Mouse (Mus musculus): ENCODE data around the gene Tmem168. TPM values are rescaled to one million over a fixed set of nuclear protein-coding genes. Genes with fewer than 3 reads are reported as not detected.

Tmem168 gene
- 12.8 and 13.4 TPM in 2 replicates for polyA plus RNA-seq (2012)

DNA sequence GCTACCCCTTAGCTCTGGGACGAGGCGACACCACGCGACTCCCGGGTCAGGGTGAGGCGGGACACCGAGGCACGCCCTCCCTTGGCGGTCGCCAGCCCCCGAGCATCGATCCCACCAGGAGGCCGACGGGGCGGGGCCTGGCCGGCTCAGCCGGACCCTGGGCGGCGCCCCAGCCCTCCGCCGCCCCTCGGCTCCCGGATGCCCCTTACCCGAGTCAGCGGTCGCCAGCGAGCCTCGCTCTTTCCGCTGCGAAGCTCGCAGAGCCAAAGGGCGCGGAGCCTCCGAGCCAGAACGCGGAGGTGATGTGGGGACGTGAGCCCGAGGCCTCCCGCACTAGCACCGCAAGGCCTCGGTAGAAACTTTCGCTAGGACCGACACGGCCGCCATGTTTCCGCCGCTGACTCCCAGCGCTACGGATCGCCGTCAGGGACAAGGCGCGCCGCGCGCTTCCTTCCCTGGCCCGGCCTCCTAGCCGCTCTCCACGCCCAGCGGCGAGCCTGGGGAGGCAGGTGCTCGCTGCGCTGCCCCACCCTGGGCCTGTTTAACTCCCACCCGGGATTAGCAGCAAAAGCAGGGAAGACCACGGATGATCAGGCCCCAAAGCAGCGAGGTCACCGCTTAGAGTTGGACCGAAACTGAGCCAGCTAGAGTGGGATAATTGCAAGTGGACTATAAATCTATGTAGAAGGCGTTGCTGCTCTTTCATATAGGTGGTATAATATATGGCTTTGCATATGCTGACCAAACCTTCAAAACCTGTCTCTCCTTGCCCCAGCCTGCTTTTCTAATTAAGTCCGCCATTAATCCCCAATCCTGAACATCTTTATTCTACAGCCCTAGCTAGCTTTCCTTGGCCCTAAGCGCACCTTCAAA lies at the start of gene Tmem168:
TSS of gene Tmem168 (minus strand) at position 480 of the 873 bp plus-strand sequence.
- TF ChIP-seq GATA1 (IDR thresholded peaks at IDR 0.05; ENCODE audit: low read length), result no peak

DNA sequence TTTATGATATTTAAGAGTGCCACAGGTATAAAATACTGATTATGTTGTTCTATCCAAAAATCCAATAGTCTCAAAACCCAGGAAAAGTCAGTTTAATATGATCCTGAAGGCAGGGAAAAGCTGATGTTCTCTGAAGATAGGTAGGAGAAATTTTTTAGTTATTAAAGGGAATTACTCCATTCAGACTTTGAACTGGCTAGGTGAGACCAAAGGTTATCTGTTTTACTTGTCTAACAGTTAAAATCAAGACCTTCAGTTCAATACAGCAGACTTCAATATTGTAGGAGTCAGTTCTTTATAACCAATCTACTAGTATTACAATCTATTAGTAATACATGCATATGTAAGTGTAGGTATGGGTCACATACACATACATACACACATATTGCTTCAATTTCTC lies 46.2 kb upstream of the Tmem168 start:
- TF ChIP-seq GATA1 (IDR thresholded peaks at IDR 0.05; ENCODE audit: low read length), result no peak

DNA sequence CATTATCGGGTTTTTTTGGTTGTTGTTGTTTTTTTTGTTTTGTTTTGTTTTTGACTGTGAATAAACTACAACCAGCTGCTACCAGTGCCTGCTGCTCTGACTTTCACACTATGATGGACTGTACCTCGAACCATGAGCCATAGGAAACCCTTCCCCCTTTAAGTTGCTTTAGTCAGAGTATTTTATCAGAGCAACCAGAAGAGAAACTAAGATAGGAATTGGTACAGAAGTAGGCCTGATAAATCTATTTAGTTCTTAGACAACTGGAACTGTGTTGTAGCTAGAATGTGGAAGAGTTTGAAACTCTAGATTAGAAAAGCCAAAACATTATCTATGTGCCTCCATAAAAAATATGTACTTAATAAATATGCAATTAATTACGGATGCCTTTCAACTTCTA lies 44.4 kb upstream of the Tmem168 start:
- TF ChIP-seq GATA1 (IDR thresholded peaks at IDR 0.05; ENCODE audit: low read length), result no peak

DNA sequence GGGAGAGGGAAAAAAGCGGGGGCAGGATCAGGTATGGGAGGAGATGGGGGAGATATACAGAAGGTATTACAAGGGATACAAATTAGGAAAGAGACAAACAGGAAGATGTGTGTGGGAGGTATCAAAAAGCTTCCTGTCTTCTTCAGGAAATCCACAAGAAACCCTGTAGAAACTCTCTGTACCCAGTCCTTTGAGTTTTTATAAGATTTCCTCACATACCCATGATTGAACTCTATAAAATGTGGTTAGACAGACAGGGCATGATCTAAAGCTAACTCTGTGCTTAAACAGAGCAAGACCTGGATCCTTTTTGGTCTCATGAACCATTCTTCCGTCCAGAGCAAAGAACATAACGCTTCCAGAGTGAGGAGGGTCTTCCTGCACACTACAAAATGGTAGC lies 43.0 kb upstream of the Tmem168 start:
- no peak for TF ChIP-seq GATA1 (IDR thresholded peaks at IDR 0.05; ENCODE audit: low read length)

DNA sequence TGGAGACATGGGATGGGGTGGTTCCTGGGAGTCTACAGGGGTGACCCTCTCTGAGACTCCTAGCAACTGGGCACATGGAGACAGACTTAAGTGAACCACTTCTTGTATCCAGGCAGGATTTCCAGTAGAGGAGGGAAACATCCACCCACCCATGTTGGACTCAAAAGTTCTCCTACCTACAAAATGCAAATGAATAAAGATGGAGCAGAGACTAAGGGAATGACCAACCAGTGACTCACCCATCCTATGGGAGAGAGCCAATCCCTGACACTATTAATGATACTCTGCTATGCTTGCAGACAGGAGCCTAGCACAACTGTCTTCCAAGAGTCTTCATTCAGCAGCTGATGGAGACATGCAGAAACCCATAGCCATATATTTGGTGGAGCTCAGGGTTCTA lies 40.4 kb upstream of the Tmem168 start:
- TF ChIP-seq GATA1 (IDR thresholded peaks at IDR 0.05; ENCODE audit: low read length), result no peak

DNA sequence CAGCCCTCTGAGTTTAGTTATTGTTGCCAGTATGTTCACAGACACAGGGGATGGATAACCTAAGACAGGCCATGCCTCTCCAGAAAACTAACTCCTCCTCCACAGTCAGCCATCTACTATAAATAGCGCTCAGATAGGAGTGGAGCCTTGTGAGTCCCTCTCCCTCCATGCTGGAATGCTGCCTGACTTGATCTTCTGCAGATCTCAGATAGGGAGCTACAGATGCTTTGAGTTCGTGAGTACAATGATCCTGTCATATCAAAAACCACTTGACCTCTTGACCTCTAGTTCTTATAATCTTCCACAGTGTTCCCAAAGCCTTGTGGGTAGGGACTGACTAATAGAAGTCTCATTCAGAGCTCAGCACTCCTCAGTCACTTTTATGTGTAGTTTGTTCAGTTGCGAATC lies 28.7 kb upstream of the Tmem168 start:
- no peak for TF ChIP-seq GATA1 (IDR thresholded peaks at IDR 0.05; ENCODE audit: low read length)

DNA sequence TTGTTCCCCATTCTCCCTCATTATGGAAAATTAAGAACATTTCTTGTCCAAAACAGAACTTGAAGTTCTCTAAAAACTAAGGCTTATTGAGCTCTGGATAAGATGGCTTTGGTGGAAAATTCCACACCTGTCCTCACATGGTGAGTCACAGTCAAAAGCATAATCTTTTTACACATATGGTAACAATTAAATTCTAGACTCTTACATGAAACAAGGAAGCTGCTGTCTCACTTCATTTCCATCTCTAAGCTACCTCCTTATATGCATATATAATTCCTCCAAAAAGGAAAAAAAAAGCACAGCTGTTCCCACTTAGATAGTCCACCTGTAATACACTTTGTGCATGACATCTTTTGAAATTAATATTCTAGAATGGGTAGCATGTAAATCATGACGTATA lies 24.7 kb upstream of the Tmem168 start:
- TF ChIP-seq GATA1 (IDR thresholded peaks at IDR 0.05; ENCODE audit: low read length), result no peak

DNA sequence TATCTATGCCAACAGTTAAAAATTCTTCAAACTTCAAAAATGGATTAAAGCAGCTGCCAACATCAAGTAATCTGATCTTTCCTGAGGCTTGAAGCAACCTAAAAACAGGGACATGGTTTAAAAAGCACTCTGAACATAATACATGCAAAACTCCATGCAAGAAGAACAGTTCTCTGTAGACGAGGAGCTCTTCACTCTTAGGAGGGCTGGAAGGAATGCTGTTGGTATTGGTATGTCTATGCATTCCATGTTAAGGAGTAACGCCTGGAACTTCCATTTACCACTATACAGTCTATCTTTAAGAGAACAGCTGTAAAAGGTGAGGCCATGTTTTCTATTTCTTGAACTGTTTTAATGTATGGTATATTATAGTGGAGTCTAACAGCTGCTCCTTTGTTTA lies 22.7 kb upstream of the Tmem168 start:
- no peak for TF ChIP-seq GATA1 (IDR thresholded peaks at IDR 0.05; ENCODE audit: low read length)

DNA sequence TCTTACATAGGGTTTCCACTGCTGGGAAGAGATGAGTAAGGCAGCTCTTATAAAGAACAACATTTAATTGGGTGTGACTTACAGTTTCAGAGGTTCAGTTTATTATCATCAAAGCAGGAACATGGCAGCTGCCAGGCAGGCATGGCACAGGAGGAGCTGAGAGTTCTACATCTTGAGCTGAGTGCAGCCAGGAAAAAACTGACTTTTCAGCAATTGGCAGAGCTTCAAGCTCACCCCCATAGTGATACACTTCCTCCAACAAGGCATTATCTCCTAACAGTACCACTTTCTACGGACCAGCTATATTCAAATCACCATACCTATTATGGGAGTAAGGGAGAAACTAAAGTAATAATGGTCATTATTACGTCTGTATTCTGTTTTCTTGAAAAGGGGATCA lies 11.7 kb upstream of the Tmem168 start:
- TF ChIP-seq GATA1 (IDR thresholded peaks at IDR 0.05; ENCODE audit: low read length), result no peak

DNA sequence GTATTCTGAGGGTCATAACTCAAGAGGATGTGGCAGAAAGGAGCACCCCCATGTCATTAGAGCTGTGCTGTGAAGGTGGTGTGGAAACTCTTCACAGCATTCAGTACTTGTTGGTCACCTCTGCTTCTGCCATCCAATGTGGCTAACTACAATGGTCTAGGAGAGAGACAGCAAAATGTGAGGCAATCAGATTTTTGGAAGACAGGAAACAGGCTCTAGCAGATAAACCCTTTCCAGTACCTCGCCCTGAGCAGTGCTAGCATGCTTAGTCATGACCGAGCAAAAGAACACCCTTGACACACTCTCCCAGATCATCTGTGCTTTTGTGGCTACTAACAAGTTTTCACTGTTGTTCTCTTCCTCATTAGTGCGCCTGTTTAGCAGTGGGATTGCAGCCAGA lies 9.2 kb upstream of the Tmem168 start:
- TF ChIP-seq GATA1 (IDR thresholded peaks at IDR 0.05; ENCODE audit: low read length), result peak; percentile 54

DNA sequence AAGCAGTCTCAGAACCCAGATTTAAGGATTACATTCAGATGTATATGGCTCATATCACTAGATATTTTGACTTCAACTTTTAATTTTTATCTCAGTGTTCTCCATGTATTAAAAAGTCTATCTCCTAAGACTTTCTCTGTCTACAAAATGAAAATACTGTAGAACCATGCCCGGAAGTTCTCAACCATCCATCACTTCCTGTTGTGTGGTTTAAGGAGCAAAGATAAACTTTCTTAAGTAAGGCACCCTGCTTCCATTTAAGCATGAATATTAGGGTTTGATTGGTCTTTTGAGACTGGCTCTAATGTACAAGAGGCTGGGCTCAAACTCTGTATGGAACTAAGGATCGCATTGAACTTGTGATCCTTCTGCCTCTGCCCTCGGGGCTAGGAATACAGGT lies 6.7 kb upstream of the Tmem168 start:
- TF ChIP-seq GATA1 (IDR thresholded peaks at IDR 0.05; ENCODE audit: low read length), result no peak

DNA sequence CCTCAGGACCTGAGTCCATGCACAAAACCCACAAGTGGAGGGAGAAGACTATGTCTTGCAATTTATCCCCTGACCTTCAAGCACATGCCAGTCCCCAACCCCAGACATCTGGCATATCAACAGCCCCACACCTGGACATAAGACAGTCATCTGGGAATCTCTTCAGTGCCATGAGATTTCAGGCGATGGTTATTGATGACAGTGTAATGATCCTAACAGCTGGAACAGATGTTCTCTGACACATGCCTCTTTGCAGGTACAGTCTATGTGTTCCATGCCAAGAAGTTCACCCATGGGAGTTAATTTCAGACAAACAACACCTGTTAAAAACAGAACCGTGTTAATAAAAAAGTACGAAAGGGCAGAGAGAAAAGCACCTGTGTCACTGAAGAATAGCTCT lies 5.8 kb upstream of the Tmem168 start:
- TF ChIP-seq GATA1 (IDR thresholded peaks at IDR 0.05; ENCODE audit: low read length), result no peak

DNA sequence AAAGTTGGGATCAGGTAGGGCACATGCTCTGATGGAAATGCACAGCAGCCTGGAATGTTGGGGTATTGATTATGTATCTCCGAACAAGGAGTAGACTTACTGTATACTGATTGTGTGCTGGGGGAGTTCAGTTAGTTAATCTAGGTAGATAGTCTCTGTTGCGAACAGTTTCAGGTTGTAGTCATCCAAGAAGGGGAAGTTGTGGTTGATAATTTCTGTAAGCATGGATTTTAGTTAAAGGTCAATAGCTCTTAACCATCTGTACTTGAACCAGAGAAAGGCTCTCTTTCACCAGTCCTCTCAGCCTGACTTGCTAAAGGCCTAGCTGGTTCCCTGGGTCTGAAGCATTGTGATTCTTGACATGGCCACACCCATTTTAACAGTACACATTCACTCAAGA lies 3.0 kb upstream of the Tmem168 start:
- no peak for TF ChIP-seq GATA1 (IDR thresholded peaks at IDR 0.05; ENCODE audit: low read length)

DNA sequence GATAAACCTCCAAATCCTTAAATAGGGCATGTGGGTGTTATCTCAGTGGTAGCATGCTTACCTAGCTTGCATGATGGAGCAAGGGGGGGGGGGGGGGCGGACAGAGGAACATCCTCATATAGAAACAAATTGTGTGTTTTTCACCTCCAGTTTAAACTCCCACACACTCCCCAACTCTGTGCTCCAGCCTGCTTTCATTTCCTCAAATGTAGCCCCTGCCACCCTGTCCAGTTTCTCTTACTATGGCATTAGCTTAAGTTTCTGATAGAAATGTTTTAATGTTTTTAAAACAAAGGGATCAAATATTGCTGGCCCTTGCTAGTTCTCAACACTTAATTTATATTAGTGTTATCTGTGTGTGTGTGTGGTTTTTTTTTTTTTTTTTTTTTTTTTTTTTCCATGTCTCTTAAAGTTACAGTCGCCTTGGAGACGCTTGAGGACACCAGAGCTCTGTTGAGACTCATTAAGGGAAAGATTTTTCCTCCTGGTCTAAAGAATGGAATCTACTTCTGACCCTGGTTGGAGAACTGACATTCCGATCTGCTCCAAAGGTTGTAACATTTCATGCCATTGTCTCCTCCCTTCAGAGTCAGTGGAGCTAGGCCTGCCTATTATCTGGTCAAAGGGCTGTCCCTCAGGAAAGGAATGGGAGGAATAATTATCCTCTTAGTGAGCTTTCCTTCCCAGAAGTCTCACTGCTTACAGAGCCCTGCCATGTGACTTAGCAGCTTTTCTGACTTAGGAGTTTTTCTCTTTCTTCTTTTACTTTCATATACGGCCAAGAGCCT lies 1.6 kb upstream of the Tmem168 start:
- no peak for TF ChIP-seq GATA1 (IDR thresholded peaks at IDR 0.05; ENCODE audit: low read length)

DNA sequence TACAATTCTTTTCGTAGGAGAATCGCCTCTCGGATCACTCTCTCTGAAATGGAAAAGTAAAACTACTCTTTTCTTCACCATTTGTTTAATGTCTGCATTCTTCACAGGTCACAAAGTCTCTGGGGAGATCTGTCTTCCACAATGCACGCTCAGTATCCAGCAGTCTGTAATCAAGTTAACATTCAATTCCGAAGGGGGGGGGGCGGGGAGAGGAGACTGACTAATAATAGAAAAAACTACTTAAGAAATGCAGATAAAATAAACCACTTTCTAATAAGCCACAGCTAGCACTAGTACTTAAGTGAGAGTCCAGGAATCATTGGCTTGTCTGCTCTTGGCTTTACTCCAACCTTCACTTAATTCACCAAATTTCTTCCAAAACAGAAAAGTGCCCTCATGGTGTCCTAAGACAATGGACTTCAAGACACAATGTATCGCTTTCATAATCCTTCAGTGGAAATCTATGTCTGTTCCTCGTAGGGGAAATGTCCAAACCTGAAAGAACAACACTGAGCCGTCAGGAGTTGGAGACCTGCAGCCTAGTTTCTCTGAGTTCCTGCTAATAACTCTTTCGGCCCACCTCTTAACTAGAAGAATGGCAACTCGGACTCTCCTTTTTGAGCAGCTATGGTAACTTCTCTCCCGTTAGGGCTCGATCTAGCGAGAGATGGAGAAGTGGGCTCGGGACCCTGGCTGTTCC lies 829 bp downstream of the Tmem168 start:
- no peak for TF ChIP-seq GATA1 (IDR thresholded peaks at IDR 0.05; ENCODE audit: low read length)

DNA sequence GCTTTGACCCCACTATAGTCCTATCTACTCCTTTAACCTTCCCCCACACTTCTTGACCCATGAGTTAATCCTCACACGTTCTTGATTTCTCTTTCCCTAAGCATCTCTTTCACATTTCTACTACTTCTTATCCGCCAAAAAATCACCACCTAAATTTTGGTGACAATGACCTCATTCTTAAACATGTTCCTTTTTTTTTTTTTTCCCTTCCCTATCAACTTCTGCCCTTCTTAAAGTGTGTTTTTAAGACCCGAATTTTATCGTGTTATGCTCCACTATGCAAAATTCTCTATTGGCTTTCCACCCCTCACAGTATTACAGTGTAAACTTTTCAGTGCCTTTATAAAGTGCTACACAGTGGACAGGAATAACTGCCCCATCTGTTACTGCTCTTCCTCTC lies 1.5 kb downstream of the Tmem168 start:
- no peak for TF ChIP-seq GATA1 (IDR thresholded peaks at IDR 0.05; ENCODE audit: low read length)

Measured in G1E-ER4 (cell line).